Mouse (Mus musculus) cerebellum, adult 2 months (tissue): ENCODE results near the gene Gm10428. TPM values are rescaled to one million over a fixed set of nuclear protein-coding genes. Genes with fewer than 3 reads are reported as not detected.

Source experiments
- DNase-seq, 2 experiments: peaks; one replicate each; pipeline ENCODE4 v3.0.0; 2021
- H3K27ac ChIP-seq: fragments of 200-500 bp; 2 replicates; pipeline ENCODE4 v1.5.1; 2012; ENCODE audit warnings: low read length, control low read depth, inconsistent platforms; ENCODE audit not compliant: insufficient read depth
- H3K27me3 ChIP-seq: fragments of 200-500 bp; 2 replicates; pipeline ENCODE4 v1.6.1; 2012; ENCODE audit warnings: inconsistent platforms, mild to moderate bottlenecking, low read length, moderate library complexity; ENCODE audit not compliant: control insufficient read depth, insufficient read depth
- H3K4me1 ChIP-seq: fragments of 200-500 bp; 2 replicates; pipeline ENCODE4 v1.6.1; 2011; ENCODE audit warnings: low read length; ENCODE audit not compliant: control insufficient read depth, insufficient read depth
- H3K4me3 ChIP-seq: fragments of 200-500 bp; replicated peaks from 2 replicates; pipeline ENCODE3; 2011; ENCODE audit warnings: mild to moderate bottlenecking, low read depth, low read length, control low read depth; ENCODE audit not compliant: insufficient read depth
- CTCF ChIP-seq: fragments of 200-500 bp; IDR thresholded peaks from 2 replicates; pipeline ENCODE4 v1.5.1; 2011; ENCODE audit warnings: low read depth, mild to moderate bottlenecking, control low read depth, low read length, moderate library complexity, borderline replicate concordance; ENCODE audit not compliant: insufficient read depth
- POLR2A ChIP-seq: fragments of 200-500 bp; IDR thresholded peaks from 2 replicates; pipeline ENCODE4 v1.6.1; 2011; ENCODE audit warnings: low read length, control low read depth, borderline replicate concordance; ENCODE audit not compliant: insufficient read depth
- WGBS: fragments of 180-500 bp; shearing (Covaris S2); methylation state at CpG from one replicate; pipeline ENCODE4 v1.1.7; 2018; 5-methylcytosine and 5-hydroxymethylcytosine counted together
- polyA plus RNA-seq: library from polyadenylated mRNA; depleted of rRNA; stranded (reverse); fragments of >200 nt; gene quantifications from 2 replicates; pipeline ENCODE4 v1.2.3, GENCODE M21; 2012; rRNA removed

Gm10428 gene
- polyA plus RNA-seq, 1 experiment: not detected

DNA sequence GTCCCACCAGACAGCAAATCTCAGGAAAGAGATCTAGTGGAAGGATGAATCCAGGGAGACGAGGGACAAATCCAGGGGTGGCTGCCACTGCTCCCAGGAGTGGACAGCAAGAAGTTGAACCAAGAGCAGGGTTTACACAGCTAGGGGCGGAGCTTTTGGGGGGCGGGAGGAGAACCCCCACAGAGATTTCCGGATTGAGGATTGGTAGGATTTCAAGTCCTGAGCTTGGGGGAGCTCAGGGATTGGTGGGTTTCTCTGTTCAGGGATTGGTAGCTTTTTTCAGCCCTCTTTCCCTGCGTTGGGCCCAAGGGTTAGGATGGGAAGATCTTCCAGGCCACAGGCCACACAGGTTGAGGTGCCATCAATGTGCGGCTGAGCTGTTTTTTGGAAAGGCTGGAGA, 5.0 kb downstream of the Gm10428 start:
- Histone ChIP-seq H3K27ac (no peak overlapping the region), H3K27me3 (no peaks in the 10 kb centered on the region), H3K4me1 (no peaks in the 10 kb centered on the region), H3K4me3 (no peak overlapping the region)
- TF ChIP-seq POLR2A: no peak
- no peak for TF ChIP-seq CTCF
- 73% methylated on average over 6 of the region's 6 CpGs for WGBS
- DNase-seq: no peak

DNA sequence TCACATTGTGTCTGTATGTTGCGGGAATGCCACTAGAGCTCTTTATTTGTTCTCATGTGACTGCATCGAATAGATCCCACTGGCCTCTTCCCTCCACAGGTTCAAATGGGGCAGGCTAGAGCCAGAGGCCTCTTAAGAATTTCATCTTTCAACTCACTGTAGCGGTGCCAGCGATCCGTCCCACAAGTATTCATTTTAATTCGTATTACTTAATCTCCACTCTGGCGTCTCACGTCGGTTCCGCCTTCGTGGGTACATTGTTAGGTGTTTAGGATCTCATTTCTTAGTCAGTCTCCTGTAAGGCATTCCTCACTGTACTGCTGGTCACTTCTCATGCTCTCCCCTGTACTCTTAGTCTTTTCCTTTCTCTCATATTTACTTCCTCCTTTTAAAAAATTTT, 5.6 kb downstream of the Gm10428 start:
- Histone ChIP-seq H3K4me3 (no peak overlapping the region), H3K27ac (no peak overlapping the region), H3K27me3 (no peaks in the 10 kb centered on the region), H3K4me1 (no peaks in the 10 kb centered on the region)
- DNase-seq: no peak
- TF ChIP-seq POLR2A (no peak), CTCF (no peak)
- WGBS: 81% methylated on average over 11 of the region's 11 CpGs

DNA sequence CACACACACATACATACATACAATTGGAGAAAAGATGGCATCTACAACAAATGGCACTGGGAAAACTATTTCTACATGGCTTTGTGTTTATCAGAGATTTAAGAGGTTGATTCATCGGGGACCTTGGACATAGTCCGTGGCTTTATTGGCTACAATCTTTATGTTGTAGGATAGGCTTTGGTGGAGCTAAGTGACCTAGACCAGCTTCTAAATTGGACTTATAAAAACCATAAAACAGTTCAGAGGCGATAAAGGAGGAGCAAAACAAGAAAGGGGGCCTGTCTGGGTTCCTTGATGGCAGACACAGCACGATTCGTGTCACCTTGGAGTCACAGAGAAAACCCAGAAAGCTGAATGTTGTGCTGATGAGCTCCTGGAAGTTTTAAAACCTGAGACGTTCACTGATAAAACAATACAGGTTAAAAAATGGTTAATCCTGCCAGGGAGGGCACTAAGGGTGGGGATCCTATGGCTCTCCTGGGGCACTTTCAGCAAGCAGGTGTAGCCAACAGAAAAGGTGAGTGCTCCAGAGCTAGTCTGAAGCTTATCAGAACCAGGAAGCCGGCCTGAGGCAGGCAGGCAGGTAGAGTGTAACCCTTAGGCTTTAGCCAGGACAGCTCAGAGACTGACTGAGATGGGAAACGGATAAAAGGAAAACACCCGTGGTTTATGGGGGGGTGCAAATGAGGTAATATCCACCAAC, 8.0 kb downstream of the Gm10428 start:
- no peak overlapping the region for H3K27ac ChIP-seq
- DNase-seq: no peak
- no peaks in the 10 kb centered on the region for H3K4me1 ChIP-seq
- no peak overlapping the region for H3K4me3 ChIP-seq
- TF ChIP-seq CTCF (no peak), POLR2A (no peak)
- WGBS: 78% methylated on average over 9 of the region's 9 CpGs
- no peaks in the 10 kb centered on the region for H3K27me3 ChIP-seq

DNA sequence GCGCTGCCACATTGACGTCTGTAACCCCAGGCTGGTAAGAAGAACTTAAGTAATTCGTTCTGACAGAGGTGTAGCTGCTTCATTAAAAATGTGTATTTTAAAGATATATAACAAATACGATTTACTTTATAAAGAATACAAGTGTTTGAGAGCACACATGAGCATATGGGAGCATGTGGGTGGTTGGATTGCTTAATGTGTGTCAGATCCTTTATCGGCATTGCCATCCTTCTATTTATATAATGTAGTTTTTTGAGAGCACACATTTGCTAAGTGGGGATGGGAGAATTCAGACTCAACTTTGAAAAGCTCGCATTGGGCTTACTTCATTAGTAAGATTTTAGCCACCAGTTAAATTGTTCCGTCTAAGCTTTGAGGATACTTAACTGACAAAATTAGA, 23.6 kb downstream of the Gm10428 start:
- H3K4me3 ChIP-seq: no peak overlapping the region
- WGBS: 96% methylated on average over 7 of the region's 7 CpGs
- no peak for DNase-seq
- no peak overlapping the region for H3K27ac ChIP-seq
- H3K4me1 ChIP-seq: no peaks in the 10 kb centered on the region
- H3K27me3 ChIP-seq: no peaks in the 10 kb centered on the region
- TF ChIP-seq POLR2A: no peak
- no peak for TF ChIP-seq CTCF

DNA sequence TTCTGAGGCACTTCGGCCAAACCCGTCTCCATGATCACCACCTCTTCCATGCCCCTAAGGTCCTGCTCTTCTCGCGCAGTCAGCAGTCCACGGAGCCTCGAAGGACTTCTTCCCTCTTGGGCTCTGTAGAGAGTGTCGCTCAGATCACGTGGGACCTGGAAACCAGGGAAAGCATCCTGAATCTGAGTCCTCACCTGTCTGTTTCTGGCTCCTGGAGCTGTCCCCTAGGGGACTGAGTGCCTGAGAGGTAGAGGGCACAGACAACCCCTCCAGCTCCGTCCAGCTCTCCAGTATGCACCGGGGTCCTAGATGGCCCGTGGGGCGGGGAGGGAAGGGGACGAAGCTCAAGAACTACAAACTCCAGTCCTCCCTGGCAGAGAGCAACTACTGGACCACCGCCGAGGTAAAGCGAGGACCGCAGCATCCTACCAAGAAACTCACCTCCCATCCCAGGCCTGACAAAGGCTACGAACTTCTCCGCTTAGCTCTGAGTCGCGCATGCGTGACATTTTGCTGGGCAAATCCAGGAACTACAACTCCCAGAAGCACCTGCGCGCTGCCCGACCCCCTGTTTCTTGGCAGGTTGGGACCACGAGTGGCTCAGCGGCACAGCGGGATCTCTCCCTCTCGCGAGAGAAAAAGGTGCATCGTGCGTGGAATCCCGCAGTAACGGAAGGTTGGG, 36.2 kb downstream of the Gm10428 start, which contains the start of gene Zfp286:
Zfp286 (minus strand) TSS at position 528 of the 682 bp plus-strand sequence.
- WGBS: 5% methylated on average over 34 of the region's 34 CpGs
- H3K27me3 ChIP-seq: no peaks in the 10 kb centered on the region
- H3K4me3 ChIP-seq: peak within 1 kb of the TSS; percentile 62
- peak; percentile 86 to 87 for DNase-seq
- TF ChIP-seq POLR2A (peak; percentile 63; the same call in 1 of the 2 replicates), CTCF (no peak)
- no peak within 1 kb of the TSS for H3K27ac ChIP-seq
- H3K4me1 ChIP-seq: peaks cover 3% of the 10 kb centered on the region; the same call in 1 of the 2 replicates

DNA sequence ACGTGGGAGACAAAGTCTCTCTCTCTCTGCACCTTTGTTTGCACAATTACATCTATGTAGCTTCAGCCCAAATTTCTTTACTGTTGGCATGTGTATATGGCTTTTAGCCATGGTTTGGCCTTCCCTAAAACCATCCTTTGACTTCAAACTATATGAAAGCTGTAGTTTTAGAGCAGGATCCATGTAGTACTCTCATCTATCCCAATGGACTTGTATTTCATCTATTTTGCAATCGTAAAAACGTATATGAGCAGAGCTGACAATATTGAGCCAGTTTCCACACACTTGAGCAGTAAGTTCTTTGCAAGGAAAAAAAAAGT, 36.7 kb downstream of the Gm10428 start:
- H3K4me3 ChIP-seq: peak overlapping the region; percentile 62
- no peaks in the 10 kb centered on the region for H3K27me3 ChIP-seq
- DNase-seq: no peak
- no peak overlapping the region for H3K27ac ChIP-seq
- no peak for TF ChIP-seq POLR2A
- no peak for TF ChIP-seq CTCF
- WGBS: 53% methylated on average over 3 of the region's 3 CpGs
- peaks cover 3% of the 10 kb centered on the region; the same call in 1 of the 2 replicates for H3K4me1 ChIP-seq

Other genes starting within 250 kb of the Gm10428 start
- gene Cenpv, start 213.8 kb upstream of the Gm10428 start, polyA plus RNA-seq: 46.7 and 52.4 TPM in 2 replicates
- 3,782 and 4,320 TPM in 2 replicates for gene Ubb, start 201.9 kb upstream of the Gm10428 start, polyA plus RNA-seq
- gene Trpv2, start 178.6 kb upstream of the Gm10428 start, polyA plus RNA-seq: 22.0 and 23.7 TPM in 2 replicates
- gene Lrrc75a, start 104.6 kb upstream of the Gm10428 start, polyA plus RNA-seq: 5.9 and 6.5 TPM in 2 replicates
- gene Mmgt2, start 104.4 kb upstream of the Gm10428 start, polyA plus RNA-seq: 19.8 and 28.0 TPM in 2 replicates
- 13.9 and 15.1 TPM in 2 replicates for gene Zfp287, start 21.2 kb upstream of the Gm10428 start, polyA plus RNA-seq
- gene Zfp286, start 36.4 kb downstream of the Gm10428 start, polyA plus RNA-seq: 9.8 and 10.8 TPM in 2 replicates
- gene Trim16, start 67.1 kb downstream of the Gm10428 start, polyA plus RNA-seq: 4.0 and 4.2 TPM in 2 replicates
- 1.8 and 1.9 TPM in 2 replicates for gene Fbxw10, start 94.0 kb downstream of the Gm10428 start, polyA plus RNA-seq
- 28.5 and 32.3 TPM in 2 replicates for gene Tvp23b, start 126.4 kb downstream of the Gm10428 start, polyA plus RNA-seq
- 0.26 TPM in 1 of 2 replicates, not detected in the other for gene Cdrt4, start 198.1 kb downstream of the Gm10428 start, polyA plus RNA-seq